Mouse (Mus musculus): Measurements from ENCODE around the gene Hist2h2ac.

- no peak for TF ChIP-seq MAX (IDR thresholded peaks at IDR 0.05; ENCODE audit: low read depth)
- no peak for TF ChIP-seq USF1 (IDR thresholded peaks at IDR 0.05; ENCODE audit: low read depth)
- no peak for TF ChIP-seq POLR2A (IDR thresholded peaks at IDR 0.05; ENCODE audit: insufficient read length, low read depth)
- TF ChIP-seq REST (IDR thresholded peaks at IDR 0.05; ENCODE audit: insufficient read depth, insufficient read length): no peak
- TF ChIP-seq TCF12 (IDR thresholded peaks at IDR 0.05; ENCODE audit: insufficient read depth, poor library complexity, severe bottlenecking): no peak
Observed at GRCm38 (mm10) chr3:96243921-96244572, 23.4 kb upstream of the Hist2h2ac start.

Measured in myocyte (in vitro differentiated cells).